Comparison of ENCODE assay signal across 12 mouse cellular contexts in genomic region chr2:58403481-58403880, GRCm38 (mm10). TPM values are rescaled to one million over a fixed set of nuclear protein-coding genes. Genes with fewer than 3 reads are reported as not detected.
"Had no signal": no experiment of that assay in that cellular context is flagged by ENCODE, and none has a peak within 500 bp of the region (broad histone marks: within the 10 kb centered on the region; RNA-seq: fewer than 3 reads in every experiment).

No protein-coding gene starts in this region.

- DNase-seq: gastrocnemius, postnatal 14 days; gastrocnemius, postnatal 36 days; heart, adult 11 months; heart, postnatal 10 days; heart, postnatal 4 days; kidney, adult 18-20 months; kidney, adult 8-10 months; kidney, postnatal 10 days; kidney, postnatal 25 days; kidney, postnatal 4 days; liver; liver, embryonic 13.5 days had no signal

RNA-seq across cellular contexts. Expression of gene Acvr1c, which starts 45.8 kb away (rescaled TPM):
- polyA plus RNA-seq: liver, embryonic 13.5 days had no signal
